Mouse (Mus musculus): ENCODE measurements around the gene Prr18. TPM values are rescaled to one million over a fixed set of nuclear protein-coding genes. Genes with fewer than 3 reads are reported as not detected.
A peak's percentile ranks its signal among the peaks of the same experiment; 100 is the strongest.

Gene Prr18
- polyA plus RNA-seq, 1 experiment: 0.18 TPM

DNA sequence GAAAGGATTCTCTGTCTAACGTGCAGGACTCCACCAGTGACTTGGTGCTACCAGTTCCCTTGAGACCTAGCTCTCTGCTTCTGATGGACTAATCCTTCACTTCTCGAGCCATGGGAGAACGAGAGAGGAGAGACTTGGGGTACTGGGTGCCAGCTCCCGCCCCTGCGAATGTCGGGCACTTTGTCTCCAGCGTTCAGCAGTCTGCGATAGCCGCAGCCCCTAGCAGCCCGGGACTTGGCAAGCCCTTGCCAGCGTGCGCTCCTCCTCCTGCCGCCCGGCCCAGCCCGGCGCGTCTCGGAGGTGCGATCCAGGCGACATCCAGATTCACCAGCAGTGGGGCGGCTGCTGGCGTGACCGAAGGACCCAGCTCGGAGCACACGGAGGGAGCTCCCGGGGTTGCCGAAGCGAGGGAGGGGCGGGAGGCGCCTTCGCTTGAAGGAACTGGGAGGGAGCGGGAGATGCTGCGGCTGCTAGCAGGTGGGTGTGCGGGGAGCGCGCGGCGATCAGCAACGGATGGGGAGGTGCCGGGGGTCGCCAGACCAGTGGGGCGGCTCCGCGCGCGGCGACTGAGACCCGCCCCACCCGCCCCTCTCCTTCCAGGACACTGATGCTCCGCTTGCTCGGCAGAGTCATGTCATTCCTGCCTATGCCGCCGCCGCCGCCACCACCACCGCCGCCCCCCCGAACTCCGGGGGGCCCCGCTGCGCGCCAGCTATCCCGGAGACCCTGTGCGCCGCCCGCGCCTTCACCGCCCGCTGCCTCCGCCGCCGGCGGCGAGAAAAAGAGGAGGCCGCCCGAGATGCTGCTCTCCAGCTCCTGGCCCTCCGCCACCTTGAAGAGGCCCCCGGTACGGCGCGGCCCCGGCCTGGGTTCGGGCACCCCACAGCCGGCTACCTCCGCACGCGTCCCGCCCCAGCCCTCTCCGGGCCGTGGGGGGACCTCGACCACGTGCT lies 3.4 kb downstream of the Prr18 start:
- no peak for DNase-seq (ENCODE audit: low spot score)

DNA sequence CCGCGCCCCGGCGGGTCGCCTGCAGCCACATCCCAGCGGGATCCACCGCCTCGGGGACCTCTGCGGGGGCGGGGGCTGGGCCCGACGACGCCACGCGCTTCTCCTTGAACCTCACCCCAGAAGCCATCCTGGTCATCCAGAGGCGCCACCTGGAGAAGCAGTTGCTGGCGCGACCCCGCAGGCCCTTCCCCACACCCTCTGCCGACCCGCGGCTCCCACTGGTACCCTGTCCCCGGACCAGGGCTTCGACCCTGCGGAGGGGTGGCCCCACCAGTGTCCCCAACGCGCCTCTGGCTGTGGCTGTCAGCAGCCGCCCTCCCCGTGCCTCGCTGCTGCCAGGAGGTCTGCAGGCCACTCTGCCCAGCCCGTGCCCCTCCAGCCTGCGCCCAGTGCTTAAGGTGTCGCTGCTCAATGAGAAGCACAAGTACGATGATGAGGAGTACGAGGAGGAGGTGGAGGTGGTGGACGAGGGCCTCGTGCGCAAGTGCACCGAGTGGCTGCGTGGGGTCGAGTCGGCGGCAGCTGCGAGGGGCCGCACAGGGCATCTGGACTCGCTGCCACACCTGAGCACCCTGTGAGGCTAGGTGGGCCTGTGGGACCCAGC lies 4.2 kb downstream of the Prr18 start:
- no peak for DNase-seq (ENCODE audit: low spot score)

- DNase-seq (ENCODE audit: low spot score): no peak
Measured at GRCm38 (mm10) chr17:8342706-8343105, 5.4 kb downstream of the Prr18 start.

GRCm38 (mm10) chr17:8343416-8343815 lies 6.2 kb downstream of the Prr18 start:
- DNase-seq (ENCODE audit: low spot score): no peak

DNA sequence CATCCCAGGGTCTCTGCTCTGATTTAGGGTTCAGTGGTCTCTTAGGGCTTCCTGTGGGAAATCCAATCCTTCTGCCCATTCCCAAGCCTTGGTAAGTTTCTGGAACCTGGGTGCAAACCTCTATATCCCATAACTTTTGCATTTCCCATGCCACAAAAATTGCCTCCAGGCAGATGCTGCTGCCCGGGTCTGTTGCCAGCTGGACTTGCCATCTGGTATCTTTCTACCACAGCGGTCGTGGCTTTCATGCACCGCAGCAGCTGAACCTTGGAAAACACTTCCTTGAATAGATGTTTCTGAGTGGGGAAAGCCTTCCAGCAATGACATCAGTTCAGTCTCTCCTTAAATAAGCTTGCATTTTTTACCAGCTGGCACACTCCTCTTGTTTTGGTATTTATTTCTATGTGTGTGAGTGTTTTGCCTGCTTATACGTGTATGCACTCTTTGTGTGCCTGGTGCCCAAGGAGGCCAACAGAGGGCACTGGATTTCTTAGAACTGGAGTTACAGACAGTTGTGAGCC lies 10.6 kb downstream of the Prr18 start:
- DNase-seq (ENCODE audit: low spot score): no peak

DNA sequence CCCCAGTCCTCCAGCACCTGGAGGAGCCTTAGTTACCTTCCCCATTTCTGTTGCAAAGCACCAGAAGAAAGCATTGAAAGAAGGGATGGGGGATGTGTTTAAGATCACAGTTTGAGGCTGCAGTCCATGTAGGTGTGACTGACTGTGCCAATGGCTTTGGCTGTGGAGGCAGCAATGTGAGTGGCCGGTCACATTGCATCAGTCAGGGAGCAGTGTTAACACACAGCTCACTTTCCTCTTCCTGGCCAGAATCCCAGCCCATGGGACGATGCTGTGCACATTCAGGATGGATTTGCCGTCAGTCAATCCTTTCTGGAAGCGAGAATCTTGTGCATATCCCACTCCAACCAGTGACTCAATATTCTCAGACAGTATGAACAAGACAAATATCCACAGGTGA lies 11.7 kb downstream of the Prr18 start:
- no peak for DNase-seq (ENCODE audit: low spot score)

DNA sequence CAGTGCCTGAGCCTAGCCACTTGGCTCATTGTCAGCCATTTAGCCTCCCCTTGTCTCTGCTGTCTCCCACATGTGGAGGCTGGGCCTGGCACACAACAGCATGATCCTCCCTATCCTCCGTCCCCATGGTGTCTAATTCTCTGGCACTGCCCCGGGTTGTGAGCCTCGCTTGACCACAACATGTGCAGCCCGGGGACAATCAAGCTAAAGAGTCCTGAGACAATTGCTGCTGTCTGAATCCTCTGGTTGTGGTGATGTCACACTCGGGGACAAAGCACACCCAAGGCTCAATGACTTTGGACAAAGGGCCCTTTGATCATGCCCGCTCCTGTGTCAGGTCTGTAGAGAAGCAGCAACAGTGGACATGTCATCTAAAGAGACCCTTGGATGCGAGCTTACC lies 13.8 kb downstream of the Prr18 start:
- DNase-seq (ENCODE audit: low spot score): no peak

GRCm38 (mm10) chr17:8355692-8356091 lies 18.4 kb downstream of the Prr18 start, which contains the start of gene T2:
Gene T2 (plus strand): TSS chr17:8355992.
- no peak for DNase-seq (ENCODE audit: low spot score)

DNA sequence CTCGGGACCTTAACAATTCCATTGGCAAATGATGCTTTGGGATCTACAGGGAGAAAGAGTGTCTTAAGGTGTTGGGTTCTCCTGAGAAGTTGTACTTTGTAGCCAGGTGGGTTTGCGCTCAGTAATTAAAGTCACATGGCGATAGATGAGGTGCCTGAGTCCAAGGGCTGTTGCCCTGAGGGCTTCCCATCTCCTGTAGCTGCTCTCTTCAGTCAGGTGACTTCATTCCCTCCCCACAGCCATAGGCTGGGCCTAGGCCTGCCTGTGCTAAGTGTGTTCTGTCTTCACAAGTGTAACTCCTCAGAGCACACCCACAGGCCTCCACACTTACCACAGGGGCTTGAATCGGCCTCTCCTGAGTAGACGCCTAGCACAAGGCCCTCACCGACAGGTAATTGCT lies 20.2 kb downstream of the Prr18 start:
- DNase-seq (ENCODE audit: low spot score): no peak

DNA sequence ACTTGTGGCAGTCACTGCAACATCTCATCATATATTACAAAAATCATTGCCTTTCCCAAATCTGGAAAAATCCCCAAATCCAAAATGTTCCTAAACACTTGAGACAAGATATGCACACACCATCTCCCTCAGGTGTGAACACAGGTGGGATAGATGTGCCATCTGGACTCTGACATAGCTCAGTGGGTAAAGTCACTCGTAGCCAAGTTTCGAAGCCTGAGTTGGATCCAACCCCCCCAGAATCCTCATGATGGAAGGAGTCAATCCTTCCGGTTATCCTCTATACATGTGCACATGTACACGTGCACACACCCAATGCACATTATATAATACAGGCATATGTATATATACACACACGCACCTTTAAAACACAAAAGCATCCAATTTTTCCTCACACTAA lies 23.6 kb downstream of the Prr18 start:
- DNase-seq (ENCODE audit: low spot score): no peak

- no peak for DNase-seq (ENCODE audit: low spot score)
Measured at GRCm38 (mm10) chr17:8361281-8362103, 24.2 kb downstream of the Prr18 start.

GRCm38 (mm10) chr17:8367514-8368480 lies 30.5 kb downstream of the Prr18 start:
- no peak for DNase-seq (ENCODE audit: low spot score)

GRCm38 (mm10) chr17:8368570-8368969 lies 31.3 kb downstream of the Prr18 start:
- DNase-seq (ENCODE audit: low spot score): no peak

GRCm38 (mm10) chr17:8369171-8369570 lies 31.9 kb downstream of the Prr18 start:
- no peak for DNase-seq (ENCODE audit: low spot score)

DNA sequence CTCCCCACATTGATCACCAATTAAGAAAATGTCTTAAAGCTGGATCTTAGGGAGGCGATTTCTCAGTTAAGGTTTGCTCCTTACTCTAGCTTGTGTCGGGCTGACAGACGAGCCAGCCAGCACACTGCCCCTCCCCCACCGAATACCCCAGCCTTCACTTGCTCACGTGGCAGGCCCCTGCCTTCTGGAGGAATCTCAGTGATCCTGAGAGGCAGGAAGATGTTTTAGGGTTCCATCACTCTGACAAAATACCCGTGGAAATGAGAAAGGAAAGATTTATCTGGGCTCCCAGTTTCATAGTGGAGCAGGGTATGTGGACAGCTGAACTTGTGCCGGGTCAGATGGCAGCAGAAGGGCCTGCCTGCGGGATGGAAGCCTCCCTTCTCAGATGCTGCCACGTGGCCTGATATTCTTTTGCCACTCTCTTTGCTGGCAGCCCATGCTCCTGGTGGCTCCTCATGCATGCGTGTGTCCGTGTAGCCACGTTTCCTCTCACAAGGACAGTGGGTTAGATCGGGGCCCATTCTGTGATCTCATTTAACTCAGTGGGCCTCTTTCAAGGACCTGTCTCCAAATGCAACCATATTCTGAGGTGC lies 33.5 kb downstream of the Prr18 start:
- no peak for DNase-seq (ENCODE audit: low spot score)

DNA sequence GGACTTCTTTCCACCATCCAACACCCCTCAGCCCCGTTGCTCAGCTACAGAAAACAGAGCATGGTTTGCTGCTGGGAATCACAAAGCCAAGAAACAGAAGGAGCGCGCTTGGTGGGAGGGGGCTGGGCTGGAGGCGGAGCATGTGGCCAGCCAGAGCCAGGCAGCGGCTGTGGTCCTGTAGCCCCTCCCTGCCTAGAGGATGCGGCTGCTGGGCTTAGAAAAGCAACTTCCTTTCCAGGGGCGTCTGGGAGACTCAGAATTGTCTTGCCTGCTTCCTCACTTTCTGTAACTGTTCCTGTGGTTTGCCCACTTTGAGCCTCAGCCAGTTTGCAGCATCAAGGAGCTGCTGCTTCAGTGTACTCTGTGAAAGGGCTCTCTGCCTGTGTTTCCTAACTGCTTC lies 34.6 kb downstream of the Prr18 start:
- DNase-seq (ENCODE audit: low spot score): no peak

DNA sequence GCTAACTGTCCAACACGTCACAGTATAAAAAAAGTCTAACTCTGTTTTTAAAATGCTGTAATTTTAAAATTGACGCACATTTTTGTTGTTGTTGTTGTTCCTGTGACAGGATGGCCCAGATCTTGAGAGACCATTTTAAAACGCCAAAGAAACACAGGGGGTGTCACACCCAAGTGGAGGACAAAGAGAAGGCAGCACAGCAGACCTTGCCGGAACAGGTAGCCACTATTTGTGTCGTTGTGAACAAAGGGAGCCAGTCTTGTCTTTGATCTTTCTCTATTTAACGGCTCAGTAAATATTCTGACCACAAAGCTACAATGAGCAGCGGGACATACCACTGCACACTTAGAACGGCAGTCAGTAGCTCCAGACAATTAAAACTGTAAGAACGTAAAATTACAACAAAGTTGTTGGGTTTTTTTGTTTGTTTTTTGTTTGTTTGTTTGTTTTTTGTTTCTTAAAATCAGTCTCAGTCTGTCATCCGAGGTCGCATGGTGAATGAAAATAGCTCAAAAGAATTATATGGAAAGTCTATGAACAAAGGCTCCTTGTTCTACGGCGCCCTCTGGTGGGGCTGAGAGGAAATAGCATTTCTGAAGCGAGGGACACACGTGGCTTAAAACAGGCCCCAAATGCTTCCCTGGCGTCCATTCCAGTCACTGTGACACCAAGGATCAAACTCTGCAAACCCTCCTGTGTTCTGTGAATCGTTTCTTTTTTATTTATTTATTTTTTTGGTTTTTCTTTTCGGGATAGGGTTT lies 35.2 kb downstream of the Prr18 start:
- peak; percentile 44 for DNase-seq (ENCODE audit: low spot score)

GRCm38 (mm10) chr17:8377298-8377697 lies 40.0 kb downstream of the Prr18 start:
- no peak for DNase-seq (ENCODE audit: low spot score)

DNA sequence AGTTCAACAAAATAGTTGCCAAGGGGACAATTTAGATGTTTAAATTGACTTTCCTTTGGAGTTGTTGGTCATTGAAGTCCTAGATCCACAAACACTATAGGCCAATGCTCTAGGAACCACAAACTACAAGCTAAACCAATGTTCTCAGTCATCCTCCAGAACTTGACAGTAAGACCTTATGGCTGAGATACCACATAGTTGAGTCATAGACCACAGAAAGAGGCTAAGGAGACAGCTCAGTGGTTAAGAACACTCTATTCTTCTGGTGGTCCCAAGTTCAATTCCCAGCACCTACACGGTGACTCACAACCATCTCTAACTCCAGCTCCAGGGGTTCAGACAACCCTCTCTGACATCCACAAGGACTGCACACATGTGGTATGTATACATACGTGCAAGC lies 48.2 kb downstream of the Prr18 start:
- no peak for DNase-seq (ENCODE audit: low spot score)

DNA sequence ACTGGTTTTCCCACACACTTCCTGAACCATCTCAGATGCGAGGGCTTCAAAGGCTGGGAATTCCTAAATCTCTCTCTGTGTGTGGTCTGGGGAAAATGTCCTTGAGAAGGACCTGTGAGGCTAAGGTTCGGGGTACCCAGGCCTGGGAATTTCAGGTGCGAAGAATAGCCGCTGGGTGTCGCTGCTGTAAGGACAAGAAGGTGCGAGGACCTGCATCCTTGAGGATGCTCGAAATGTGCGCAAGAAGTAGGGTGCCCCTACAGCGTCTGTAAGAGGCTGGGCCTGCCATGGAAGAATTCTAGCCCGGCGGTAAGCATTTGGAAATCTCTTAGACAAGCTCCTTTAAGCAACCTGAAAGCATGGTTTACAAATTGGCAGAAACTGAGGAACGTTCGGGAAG lies 51.2 kb downstream of the Prr18 start:
- no peak for DNase-seq (ENCODE audit: low spot score)
